Mouse (Mus musculus): Measurements from ENCODE around the gene Kif3a.
"Not testable (repeated sequence)": the region's sequence is repeated elsewhere in the genome, so short reads cannot be mapped to it uniquely, and the experiment has no call there.

Gene Kif3a

GRCm38 (mm10) chr11:53543021-53543420 lies 24.2 kb upstream of the Kif3a start:
- no peak for DNase-seq (ENCODE audit: low read depth, low spot score)

GRCm38 (mm10) chr11:53546271-53546670 lies 20.9 kb upstream of the Kif3a start:
- DNase-seq (ENCODE audit: low read depth, low spot score) = no peak

DNA sequence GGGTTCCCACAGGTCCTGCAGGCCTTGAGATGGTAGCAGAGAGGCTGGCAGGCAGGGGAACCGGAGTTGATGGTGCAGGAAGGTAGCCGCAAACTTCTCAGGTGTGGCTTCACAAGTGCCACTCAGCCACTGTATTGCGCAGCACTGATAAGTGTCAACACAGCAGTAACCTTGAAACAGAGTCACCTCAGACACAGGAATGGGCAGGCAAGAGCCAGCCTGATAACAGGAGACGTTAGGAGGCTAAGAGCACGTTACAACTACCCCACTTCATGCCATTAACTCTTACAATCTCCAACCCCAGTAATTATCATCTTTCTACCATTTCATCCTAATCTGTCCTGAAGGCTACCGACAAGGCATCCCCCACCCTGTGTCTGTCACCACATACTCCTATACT lies 19.6 kb upstream of the Kif3a start:
- DNase-seq (ENCODE audit: low read depth, low spot score) = no peak

- no peak for DNase-seq (ENCODE audit: low read depth, low spot score)
Measured at GRCm38 (mm10) chr11:53548036-53548605, 19.1 kb upstream of the Kif3a start.

DNA sequence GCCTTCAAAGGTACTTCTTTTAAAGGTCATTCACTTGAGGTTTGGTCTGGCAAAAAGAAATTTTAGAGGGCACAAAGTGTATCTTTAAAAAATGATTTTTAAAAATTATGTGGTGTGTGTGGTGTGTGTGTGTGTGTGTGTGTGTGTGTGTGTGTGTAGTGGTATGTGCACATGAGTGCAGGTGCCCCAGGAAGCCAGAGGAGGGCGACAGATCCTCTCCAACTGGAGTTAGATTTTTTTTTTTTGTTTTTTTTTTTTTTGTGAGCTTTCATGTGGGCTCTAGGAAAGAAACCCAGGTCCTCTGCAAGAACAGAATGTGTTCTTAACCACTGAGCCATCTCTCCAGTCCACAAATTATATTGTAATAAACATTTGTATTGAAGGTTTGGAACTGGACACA lies 16.5 kb upstream of the Kif3a start:
- no peak for DNase-seq (ENCODE audit: low read depth, low spot score)

DNA sequence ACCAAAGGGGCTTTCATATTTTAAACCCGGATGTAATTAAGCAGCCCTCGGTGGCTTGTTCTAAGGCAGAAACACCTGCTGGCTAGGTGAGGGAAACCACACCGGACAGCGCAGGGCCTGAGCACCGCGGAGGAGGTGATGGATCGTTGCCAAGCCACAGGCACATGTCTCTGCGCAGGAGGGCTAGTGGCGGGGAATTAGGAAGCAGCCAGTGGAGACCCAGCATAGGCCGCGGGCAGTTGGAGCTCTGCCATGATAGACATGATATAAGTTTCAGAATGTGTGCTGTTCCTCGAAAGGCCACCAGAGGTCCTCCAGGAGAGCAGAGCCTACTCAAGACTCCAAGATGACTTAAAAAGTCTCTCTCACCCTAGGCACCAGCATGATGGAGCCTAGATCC lies 15.4 kb upstream of the Kif3a start:
- DNase-seq (ENCODE audit: low read depth, low spot score) = no peak

- not testable (repeated sequence) for DNase-seq (ENCODE audit: low read depth, low spot score)
Measured at GRCm38 (mm10) chr11:53556529-53556928, 10.7 kb upstream of the Kif3a start.

- DNase-seq (ENCODE audit: low read depth, low spot score) = not testable (repeated sequence)
Measured at GRCm38 (mm10) chr11:53557992-53558391, 9.2 kb upstream of the Kif3a start.

GRCm38 (mm10) chr11:53559980-53560379 lies 7.2 kb upstream of the Kif3a start:
- not testable (repeated sequence) for DNase-seq (ENCODE audit: low read depth, low spot score)

DNA sequence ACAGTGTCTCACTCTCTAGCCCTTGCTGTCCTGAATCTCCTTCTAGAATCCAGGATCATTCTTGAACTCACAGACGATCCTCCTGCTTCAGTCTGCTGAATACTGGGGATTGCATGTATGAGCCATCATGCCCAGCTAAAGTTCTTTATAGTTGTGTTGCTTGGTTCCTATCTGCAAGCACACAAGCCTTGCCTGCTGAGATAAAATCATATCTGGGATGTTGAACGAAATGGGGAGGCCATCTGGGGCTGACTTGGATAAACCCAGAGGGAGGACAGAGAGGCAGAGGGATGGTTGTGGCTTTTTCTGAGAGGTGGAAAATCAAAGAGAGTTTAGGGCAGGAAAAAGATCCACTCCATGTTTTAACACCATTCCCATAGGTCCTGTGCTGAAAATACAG lies 5.2 kb upstream of the Kif3a start:
- DNase-seq (ENCODE audit: low read depth, low spot score) = no peak

- DNase-seq (ENCODE audit: low read depth, low spot score) = no peak
Measured at GRCm38 (mm10) chr11:53566646-53567045, 533 bp upstream of the Kif3a start.

- DNase-seq (ENCODE audit: low read depth, low spot score) = no peak
Measured at GRCm38 (mm10) chr11:53580562-53580961, 13.4 kb downstream of the Kif3a start.

GRCm38 (mm10) chr11:53583151-53583550 lies 16.0 kb downstream of the Kif3a start:
- DNase-seq (ENCODE audit: low read depth, low spot score) = no peak

GRCm38 (mm10) chr11:53584849-53585248 lies 17.7 kb downstream of the Kif3a start:
- DNase-seq (ENCODE audit: low read depth, low spot score) = no peak

DNA sequence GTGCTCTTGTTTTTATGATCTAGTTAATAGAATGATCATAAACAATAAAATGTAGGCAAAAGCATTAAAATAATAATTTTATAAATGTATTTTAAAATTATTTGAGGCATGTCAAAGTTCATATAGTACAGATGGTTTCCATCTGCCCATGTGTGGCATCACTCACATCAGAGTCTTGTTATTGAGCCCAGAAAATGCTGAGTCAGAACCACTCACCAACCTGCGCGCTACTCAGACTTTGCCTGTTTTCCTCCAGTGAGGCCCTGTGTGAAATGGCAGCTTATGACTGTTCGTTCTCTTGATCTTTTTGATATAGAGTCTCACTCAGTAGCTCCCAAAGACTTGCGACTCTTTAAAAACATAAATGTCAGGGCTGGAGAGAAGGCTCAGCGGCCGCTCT lies 18.3 kb downstream of the Kif3a start:
- no peak for DNase-seq (ENCODE audit: low read depth, low spot score)

DNA sequence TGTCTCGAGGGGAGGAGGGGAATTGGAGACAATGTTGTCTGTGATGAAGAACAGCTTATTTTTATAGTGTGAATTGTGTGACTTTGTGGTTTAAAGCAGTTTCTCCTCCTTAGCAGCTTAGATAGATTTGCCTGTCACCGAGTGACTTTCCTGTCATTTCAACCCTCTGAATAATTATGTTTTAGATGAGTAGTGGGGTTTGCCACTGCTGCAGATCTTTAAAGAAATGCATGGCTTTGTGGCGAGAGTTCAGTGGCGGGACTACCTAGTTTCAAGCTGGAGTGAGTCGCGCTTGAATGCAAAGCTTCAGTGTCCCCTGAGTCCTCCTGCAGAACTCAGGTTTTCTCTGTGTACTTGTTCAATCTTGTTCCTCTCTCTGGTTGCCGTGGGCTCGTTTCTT lies 21.1 kb downstream of the Kif3a start:
- no peak for DNase-seq (ENCODE audit: low read depth, low spot score)

GRCm38 (mm10) chr11:53590368-53590768 lies 23.2 kb downstream of the Kif3a start:
- no peak for DNase-seq (ENCODE audit: low read depth, low spot score)

DNA sequence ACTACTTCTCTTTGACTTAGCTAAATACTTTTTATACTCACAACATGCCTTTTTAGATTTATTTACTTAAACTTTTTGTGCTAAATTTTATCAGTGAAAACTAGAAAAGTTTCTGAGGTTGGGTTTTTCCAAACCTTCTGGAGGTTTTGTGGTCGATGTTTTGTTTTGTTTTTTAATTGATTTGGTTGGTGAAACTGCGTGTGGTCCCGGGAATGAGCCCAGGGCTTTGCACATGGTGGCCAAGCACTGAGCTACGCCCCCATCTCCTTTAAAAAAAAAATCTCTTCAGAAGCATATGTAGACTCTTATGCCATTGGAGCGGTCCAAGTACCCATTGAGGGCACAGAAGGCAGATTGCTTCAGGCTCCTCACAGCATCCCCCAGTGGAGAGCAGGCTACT lies 23.9 kb downstream of the Kif3a start:
- no peak for DNase-seq (ENCODE audit: low read depth, low spot score)

GRCm38 (mm10) chr11:53604983-53605382 lies 37.8 kb downstream of the Kif3a start:
- no peak for DNase-seq (ENCODE audit: low read depth, low spot score)

DNA sequence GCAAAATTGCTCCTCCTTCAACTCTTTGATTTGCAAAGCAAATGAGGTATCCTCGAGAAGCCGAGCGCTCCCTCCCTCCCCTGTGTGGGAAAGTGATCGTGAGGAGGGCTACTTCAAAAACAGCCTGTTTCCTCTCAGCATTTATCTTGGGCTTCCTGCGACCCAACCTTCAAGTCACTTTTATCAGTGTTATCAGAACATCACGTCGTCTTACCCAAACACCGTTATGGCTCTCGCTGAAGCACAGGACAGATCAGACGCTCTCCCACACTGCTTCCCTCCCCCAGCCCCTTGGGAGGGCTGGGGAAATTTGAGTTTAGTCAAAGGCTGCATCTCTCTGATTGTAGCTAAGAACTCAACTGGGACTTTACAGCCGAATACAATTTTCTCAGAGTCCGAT lies 38.4 kb downstream of the Kif3a start:
- DNase-seq (ENCODE audit: low read depth, low spot score) = no peak

DNA sequence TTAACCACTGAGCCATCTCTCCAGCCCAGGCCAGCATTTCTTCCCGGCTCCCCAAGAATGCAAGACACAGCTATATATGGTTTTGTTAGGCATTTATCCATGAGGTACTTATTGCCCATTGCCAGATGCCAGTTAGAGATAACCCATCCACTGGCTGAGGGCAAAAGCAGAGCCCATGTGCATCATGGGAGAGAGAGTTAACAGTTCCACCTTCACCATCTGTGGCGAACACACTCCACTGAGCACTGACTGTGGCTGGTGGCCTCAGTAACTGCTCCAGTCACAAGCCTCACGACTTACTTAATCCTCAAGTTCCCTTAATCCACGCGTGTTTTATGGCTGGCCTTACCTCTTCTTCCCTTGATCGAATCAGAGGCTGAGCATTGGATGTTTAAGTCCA lies 42.1 kb downstream of the Kif3a start:
- DNase-seq (ENCODE audit: low read depth, low spot score) = no peak

GRCm38 (mm10) chr11:53609672-53610071 lies 42.5 kb downstream of the Kif3a start:
- no peak for DNase-seq (ENCODE audit: low read depth, low spot score)

DNA sequence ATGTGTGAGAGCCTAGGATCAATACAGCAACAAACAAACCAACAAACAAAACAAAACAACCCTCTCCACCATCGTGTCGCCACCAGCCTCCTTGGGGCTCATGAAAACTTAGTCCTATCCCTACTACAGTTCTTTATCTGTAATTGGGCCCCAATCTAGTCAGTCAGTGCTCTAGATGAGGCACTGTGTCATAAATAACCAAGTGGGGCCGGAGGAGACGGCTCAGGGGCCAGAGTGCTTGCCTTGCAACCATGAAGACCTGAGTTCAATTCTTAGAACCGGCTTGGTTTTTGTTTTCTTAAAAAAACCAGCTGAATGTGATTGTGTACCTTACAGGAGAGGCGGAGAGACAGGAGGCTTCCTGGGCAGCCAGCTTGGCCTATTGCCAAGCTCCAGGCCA lies 48.0 kb downstream of the Kif3a start:
- no peak for DNase-seq (ENCODE audit: low read depth, low spot score)

- DNase-seq (ENCODE audit: low read depth, low spot score) = no peak
Measured at GRCm38 (mm10) chr11:53615575-53615974, 48.4 kb downstream of the Kif3a start.
